Mouse (Mus musculus) C2C12 (cell line): ENCODE measurements at regions not wholly inside any gene's neighbourhood (a gene's known extent, or its start where the extent isn't known, plus 50 kb on each side); places are given as distances from the start of the nearest gene placed in this dataset.
A peak's percentile ranks its signal among the peaks of the same experiment; 100 is the strongest.

Experiments used
- H3K27me3 ChIP-seq: one replicate; pipeline ENCODE4 v1.6.1; 2011; ENCODE audit not compliant: control insufficient read depth, insufficient read depth, insufficient read length
- H3K36me3 ChIP-seq: one replicate; pipeline ENCODE4 v1.6.1; 2011; ENCODE audit not compliant: control insufficient read depth, insufficient read depth
- H3K4me3 ChIP-seq: one replicate; pipeline ENCODE4 v1.5.1; 2011; ENCODE audit warnings: mild to moderate bottlenecking, control low read depth; ENCODE audit not compliant: poor library complexity, insufficient read depth, severe bottlenecking
- H3K79me2 ChIP-seq: one replicate; pipeline ENCODE4 v1.6.1; 2011; ENCODE audit not compliant: control insufficient read depth, insufficient read depth
- H3K79me3 ChIP-seq: one replicate; pipeline ENCODE4 v1.6.1; 2011; ENCODE audit warnings: low read depth, control low read depth
- H3ac ChIP-seq: one replicate; pipeline ENCODE3; 2011; ENCODE audit warnings: low read depth; ENCODE audit not compliant: control insufficient read depth, insufficient read length
- CEBPB ChIP-seq: IDR thresholded peaks from one replicate; pipeline ENCODE4 v1.6.1; 2011; ENCODE audit warnings: low read depth, mild to moderate bottlenecking, control low read depth, moderate library complexity
- CTCF ChIP-seq: IDR thresholded peaks from one replicate; pipeline ENCODE4 v1.5.1; 2011; ENCODE audit not compliant: control insufficient read depth, insufficient read depth, insufficient read length
- FOSL1 ChIP-seq: IDR thresholded peaks from one replicate; pipeline ENCODE4 v1.8.0; 2011; ENCODE audit warnings: mild to moderate bottlenecking, low read length; ENCODE audit not compliant: poor library complexity, insufficient read depth, severe bottlenecking
- MAX ChIP-seq: IDR thresholded peaks from one replicate; pipeline ENCODE4 v1.6.1; 2011; ENCODE audit warnings: mild to moderate bottlenecking, control low read depth
- MYOD1 ChIP-seq: IDR thresholded peaks from one replicate; pipeline ENCODE4 v1.6.1; 2011; ENCODE audit warnings: low read depth; ENCODE audit not compliant: control insufficient read depth, insufficient read length
- MYOG ChIP-seq: IDR thresholded peaks from one replicate; pipeline ENCODE4 v1.6.1; 2011; ENCODE audit not compliant: control insufficient read depth, insufficient read length; ENCODE audit errors: extremely low read depth
- USF1 ChIP-seq: IDR thresholded peaks from one replicate; pipeline ENCODE4 v1.6.1; 2011; ENCODE audit warnings: low read depth, mild to moderate bottlenecking, control low read depth, moderate library complexity

DNA sequence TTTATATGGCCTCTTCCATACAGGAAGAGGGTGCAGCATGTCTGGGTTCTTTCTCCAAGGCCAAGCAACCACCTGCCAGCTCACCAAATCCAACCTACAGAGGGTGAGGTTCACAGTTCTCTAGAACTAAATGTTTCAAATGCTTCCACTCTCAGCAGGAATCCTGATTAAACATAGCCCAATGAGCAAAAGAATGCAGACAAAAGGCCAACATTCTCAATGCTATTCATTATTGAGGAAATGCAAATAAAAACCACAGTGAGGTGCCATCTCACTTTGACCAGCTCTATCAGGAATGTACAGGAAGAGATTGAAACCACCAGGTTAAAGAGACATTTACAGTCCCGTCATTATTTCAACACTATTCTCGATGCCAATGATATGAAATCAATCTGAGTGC is 331.2 kb upstream of the Tenm3 start:
- TF ChIP-seq MAX (no peak), CTCF (no peak), MYOG (no peak), USF1 (no peak), FOSL1 (no peak), CEBPB (no peak), MYOD1 (no peak)
- H3K79me2 ChIP-seq = no peaks in the 10 kb centered on the region
- H3K79me3 ChIP-seq = no peaks in the 10 kb centered on the region
- H3K4me3 ChIP-seq = no peak overlapping the region
- no peak overlapping the region for H3ac ChIP-seq
- no peaks in the 10 kb centered on the region for H3K27me3 ChIP-seq
- H3K36me3 ChIP-seq = no peaks in the 10 kb centered on the region

DNA sequence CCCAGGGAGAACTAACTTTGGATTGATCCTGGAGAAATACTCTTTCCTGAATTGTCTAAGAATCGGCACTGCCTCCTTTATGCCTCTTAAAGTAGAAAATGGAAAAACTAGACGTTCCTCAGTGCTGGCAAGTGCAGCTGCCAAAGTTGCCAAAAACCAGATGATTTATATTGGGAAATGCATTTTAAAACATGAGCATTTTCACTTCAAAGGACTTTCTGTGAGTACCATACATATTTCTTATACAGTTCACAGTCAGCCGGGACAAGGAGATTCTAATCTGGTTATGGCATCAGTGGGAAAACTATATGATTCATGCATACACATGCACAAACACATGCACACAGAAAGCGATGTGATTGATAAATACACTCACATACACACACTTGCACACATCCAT is 315.6 kb upstream of the Tenm3 start:
- Histone ChIP-seq H3K4me3 (no peak overlapping the region), H3K79me3 (no peaks in the 10 kb centered on the region), H3K36me3 (no peaks in the 10 kb centered on the region), H3K27me3 (no peaks in the 10 kb centered on the region), H3ac (no peak overlapping the region), H3K79me2 (no peaks in the 10 kb centered on the region)
- TF ChIP-seq MYOD1 = no peak
- no peak for TF ChIP-seq MYOG
- TF ChIP-seq CTCF = no peak
- TF ChIP-seq CEBPB = no peak
- TF ChIP-seq USF1 = no peak
- no peak for TF ChIP-seq FOSL1
- TF ChIP-seq MAX = no peak

DNA sequence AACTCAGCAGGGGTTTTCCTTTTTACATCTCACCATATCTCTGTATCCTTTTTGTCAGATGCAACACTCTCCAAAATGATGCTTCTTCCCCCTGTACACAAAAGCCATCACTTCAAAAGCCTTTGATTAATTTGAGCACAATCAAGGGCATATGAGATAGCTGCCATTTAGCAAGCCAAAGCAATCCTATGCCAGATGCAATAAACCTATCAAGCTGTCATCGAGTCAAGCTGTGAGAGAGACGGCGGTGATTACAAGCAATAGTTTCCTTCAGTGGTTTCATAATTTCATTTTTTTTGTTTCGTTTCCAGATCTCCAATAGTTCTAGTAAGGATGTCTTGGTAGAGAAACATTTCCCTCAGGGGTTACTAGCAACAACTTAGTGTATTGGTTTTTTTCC is 314.4 kb upstream of the Tenm3 start:
- Histone ChIP-seq H3K27me3 (no peaks in the 10 kb centered on the region), H3K36me3 (no peaks in the 10 kb centered on the region), H3K79me3 (no peaks in the 10 kb centered on the region), H3ac (no peak overlapping the region), H3K79me2 (no peaks in the 10 kb centered on the region), H3K4me3 (no peak overlapping the region)
- no peak for TF ChIP-seq MAX
- no peak for TF ChIP-seq CTCF
- TF ChIP-seq MYOD1 = no peak
- TF ChIP-seq FOSL1 = no peak
- TF ChIP-seq USF1 = no peak
- TF ChIP-seq MYOG = no peak
- TF ChIP-seq CEBPB = no peak

DNA sequence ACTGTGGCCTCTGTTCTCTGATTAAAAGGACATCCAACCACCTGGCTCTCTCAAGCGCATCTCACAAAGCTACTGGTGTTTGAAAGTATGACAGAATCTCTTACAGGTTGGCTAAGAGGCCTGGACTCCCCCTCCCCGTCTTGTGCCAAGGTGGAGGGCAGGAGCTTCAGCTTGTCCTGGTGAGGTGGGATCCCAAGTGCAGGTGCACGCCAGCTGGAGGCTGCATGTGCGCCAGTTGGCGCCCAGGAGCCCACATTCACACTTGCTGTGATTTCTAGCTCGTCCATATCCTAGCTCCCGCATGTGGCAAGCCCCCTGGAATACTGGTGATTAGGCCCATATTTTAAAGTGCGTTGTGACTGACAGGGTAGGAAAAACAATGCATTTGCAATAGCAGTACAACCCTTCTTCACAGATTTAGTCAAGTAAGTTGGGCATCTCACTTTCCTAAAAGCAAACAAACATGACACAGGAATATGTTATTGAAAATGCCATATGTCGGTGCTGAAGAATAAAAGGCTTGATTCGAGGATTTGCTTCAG is 292.8 kb upstream of the Tenm3 start:
- H3K4me3 ChIP-seq = no peak overlapping the region
- H3ac ChIP-seq = no peak overlapping the region
- TF ChIP-seq CTCF = no peak
- no peak for TF ChIP-seq CEBPB
- no peak for TF ChIP-seq USF1
- TF ChIP-seq MYOD1 = no peak
- TF ChIP-seq MYOG = no peak
- no peak for TF ChIP-seq MAX
- TF ChIP-seq FOSL1 = no peak
- no peaks in the 10 kb centered on the region for H3K79me3 ChIP-seq
- H3K27me3 ChIP-seq = no peaks in the 10 kb centered on the region
- H3K79me2 ChIP-seq = no peaks in the 10 kb centered on the region
- no peaks in the 10 kb centered on the region for H3K36me3 ChIP-seq

DNA sequence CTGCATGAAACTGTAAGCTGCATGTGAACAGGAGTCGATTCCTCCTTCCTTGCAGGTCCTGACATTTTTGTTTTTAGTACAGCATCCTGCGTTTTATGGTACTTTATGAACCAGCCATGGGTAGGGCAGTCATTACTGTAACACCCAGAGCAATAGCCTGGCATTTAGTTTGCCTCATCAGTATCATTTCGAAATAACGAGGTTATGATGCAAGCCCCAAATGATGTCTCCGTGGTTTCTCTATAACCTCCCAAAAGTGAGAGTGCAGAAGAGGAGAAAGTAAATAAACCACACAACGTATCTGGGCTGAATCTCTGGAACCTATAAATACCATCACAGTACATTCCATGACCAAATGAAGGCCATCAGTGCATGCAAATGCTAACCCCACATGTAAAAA is 265.3 kb upstream of the Tenm3 start:
- no peaks in the 10 kb centered on the region for H3K79me2 ChIP-seq
- H3K79me3 ChIP-seq = no peaks in the 10 kb centered on the region
- no peaks in the 10 kb centered on the region for H3K36me3 ChIP-seq
- no peak for TF ChIP-seq FOSL1
- TF ChIP-seq CEBPB = peak; percentile 53
- no peak overlapping the region for H3K4me3 ChIP-seq
- H3ac ChIP-seq = no peak overlapping the region
- no peaks in the 10 kb centered on the region for H3K27me3 ChIP-seq

DNA sequence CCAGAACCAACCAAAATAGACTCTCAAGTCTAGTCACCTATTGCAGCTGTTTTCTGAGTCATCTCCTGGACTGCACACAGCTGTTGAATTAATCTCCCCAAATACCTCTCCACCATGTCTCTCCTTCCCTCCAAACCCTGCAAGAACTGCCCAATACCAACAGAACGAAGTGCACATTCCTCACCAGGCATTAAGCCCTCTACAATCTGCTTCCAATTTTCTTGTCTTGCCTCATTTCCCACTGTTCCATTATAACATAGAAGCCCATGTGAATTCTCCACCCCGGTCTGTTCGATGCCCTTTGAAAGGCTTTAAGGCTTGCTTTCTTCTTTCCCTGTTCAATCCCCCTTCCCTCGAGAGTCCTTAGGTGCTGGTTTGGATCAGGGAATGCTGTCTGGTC is 264.9 kb upstream of the Tenm3 start:
- Histone ChIP-seq H3K36me3 (no peaks in the 10 kb centered on the region), H3K4me3 (no peak overlapping the region), H3K79me2 (no peaks in the 10 kb centered on the region), H3ac (no peak overlapping the region), H3K27me3 (no peaks in the 10 kb centered on the region), H3K79me3 (no peaks in the 10 kb centered on the region)
- no peak for TF ChIP-seq CTCF
- peak; percentile 86 for TF ChIP-seq MYOD1
- TF ChIP-seq FOSL1 = no peak
- no peak for TF ChIP-seq MAX
- no peak for TF ChIP-seq CEBPB
